Mouse (Mus musculus) layer of hippocampus, adult 18-20 months (tissue): ENCODE measurements around the gene Dynlt1c. TPM values are rescaled to one million over a fixed set of nuclear protein-coding genes. Genes with fewer than 3 reads are reported as not detected.
"Not testable (repeated sequence)": the region's sequence is repeated elsewhere in the genome, so short reads cannot be mapped to it uniquely, and the experiment has no call there.

ENCODE experiments used
- DNase-seq, 2 experiments: peaks; one replicate each; pipeline ENCODE4 v3.0.0; 2022; ENCODE audit warnings: low spot score in 2 of 2
- long read RNA-seq: library from polyadenylated mRNA; stranded (forward); transcript quantifications from one replicate; pipeline ENCODE4 v2.0.0, GENCODE M21; 2021
- total RNA-seq, 2 experiments: library from RNA; stranded (reverse); gene quantifications; 2 replicates each; pipeline ENCODE4 v1.2.3; 2021

The Dynlt1c gene
- 10 to 100 TPM; 12.0 to 13.9 TPM for total RNA-seq
- long read RNA-seq, transcript Dynlt1c-201 (5 exons, 2,589 nt) = major isoform, 10 of 18 reads
- long read RNA-seq, partial matches to known transcripts = 3 of 18 reads
- long read RNA-seq, other reads (novel, unspliced or antisense) = 5 of 18 reads

- DNase-seq = peak in 1 of 2 experiments; percentile 40
Observed at GRCm38 (mm10) chr17:6601204-6601911, at the start of gene Dynlt1c. TSS of gene Dynlt1c (plus strand) at chr17:6601671.

DNA sequence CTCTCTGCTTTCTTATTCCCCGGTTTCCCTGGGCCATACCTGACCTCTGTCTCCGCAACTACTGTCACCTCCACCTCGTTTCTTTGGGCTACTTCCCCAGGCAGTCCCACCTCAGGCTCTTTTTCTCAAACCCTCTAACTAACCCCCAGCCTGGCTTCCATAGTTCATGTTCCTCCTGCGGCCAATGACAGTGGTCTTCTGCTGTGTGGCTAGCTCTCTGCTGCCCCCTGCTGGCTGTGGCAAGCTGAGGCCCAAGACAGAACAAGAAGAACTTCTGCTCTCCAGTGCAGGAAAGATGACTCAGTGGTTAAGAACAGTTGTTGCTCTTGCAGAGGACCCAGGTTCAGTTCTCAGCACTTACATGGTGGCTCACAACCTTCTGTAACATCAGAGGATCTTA is 47.7 kb upstream of the Dynlt1c start:
- not testable (repeated sequence) for DNase-seq

GRCm38 (mm10) chr17:6554243-6554642 is 47.2 kb upstream of the Dynlt1c start:
- not testable (repeated sequence) for DNase-seq

DNA sequence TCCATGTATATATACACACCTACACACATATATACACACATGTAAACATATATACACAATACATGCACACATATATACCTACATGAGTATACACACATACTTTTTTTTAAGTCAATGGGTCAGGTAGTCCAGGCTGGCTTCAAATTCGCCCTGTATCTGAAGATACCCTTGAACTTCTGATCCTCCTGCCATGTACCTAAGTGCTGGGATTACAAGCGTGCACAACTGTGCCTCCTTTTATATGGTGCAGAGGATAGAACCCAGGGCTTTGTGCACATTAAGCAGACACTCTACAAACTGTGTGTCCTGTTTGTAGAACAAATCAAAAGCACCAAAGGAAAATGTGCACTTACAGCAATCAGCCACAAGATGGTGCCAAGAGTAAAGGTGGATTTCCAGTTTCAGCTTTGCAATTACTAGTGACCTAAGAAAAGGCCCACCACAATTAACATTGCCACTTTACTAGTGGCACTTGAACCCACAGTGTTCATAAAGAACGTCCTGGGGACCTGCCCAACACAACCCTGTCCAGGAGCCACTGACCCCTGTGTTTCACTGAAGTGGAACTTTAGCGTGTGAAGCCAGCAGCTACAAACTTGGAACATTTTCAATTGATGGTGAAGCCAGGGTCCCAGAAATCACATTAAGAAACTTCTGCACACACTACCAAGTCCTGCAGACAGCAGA is 41.9 kb upstream of the Dynlt1c start:
- not testable (repeated sequence) for DNase-seq

DNA sequence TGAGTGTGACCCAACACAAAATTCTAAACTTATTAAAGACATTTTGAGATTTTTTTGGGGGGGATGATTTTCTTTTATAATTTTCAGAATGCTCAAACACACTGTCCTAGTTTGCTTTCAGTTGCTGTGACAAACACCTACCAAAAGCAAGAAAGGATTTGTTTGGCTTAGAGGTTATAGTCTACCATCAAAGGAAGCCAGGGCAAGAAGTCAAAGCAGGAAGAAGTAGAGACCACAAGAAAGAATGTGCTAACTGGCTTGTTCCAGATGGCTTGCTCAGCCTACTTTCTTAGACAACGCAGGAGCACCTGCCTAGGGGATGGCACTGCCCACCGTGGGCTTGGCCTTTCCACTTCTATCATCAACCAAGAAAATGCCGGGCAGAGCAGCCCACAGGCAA is 36.6 kb upstream of the Dynlt1c start:
- DNase-seq = not testable (repeated sequence)

DNA sequence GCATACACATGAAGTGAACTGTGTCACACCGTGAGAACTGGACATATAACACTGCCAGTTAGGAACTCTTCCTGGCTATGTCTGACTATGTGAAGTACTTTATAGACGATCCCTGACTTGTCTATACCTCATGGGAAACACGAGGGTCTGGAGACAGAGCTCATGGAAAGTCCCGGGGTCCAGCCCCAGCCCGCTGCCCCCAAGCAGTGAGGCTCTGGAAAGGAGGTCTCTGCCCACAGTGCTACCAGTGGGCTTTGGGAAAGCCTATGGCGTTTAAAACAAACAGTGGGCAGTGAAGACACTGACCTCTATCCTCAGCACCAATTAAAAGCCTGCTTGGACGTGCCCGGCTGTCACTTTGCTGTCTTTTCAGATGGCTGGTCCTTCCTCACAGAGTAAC is 33.6 kb upstream of the Dynlt1c start:
- not testable (repeated sequence) for DNase-seq

DNA sequence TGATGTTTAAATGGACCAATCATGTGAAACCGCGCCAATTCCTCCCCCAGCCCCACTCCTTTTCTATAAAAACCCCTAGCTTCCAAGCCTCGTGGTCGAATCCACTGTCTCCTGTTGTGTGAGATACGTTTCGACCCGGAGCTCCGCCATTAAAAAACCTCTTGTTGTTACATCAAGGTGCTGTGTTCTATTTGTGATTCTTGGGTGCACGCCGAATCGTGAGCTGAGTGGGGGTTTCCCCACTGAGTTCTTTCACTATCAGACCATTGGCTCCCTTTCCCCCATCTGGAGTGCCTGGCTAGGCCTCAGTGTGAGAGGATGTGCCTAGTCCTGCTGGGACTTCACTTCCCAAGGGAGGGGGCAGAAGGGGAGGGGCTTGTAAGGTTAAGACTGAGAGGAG is 30.2 kb upstream of the Dynlt1c start:
- not testable (repeated sequence) for DNase-seq

- not testable (repeated sequence) for DNase-seq
Observed at GRCm38 (mm10) chr17:6572202-6572601, 29.3 kb upstream of the Dynlt1c start.

DNA sequence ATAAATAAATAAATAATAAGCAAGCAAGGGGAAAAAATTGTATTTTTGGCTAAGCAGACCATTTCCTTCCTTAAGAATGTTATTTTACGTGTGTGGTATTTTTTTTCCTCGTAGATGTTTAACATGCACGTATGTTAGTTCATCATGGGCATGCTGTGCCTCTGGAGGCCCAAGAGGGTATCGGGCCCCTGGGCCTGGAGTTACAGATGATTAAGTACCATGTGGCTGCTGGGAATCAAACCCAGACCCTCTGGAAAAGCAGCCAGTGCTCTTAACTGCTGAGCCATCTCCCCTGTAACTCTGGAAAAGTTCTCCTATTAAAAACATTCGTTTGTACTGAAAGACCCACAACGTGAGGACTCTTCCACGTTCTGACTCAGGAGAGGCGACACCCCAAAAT is 26.1 kb upstream of the Dynlt1c start:
- DNase-seq = not testable (repeated sequence)

- not testable (repeated sequence) for DNase-seq
Observed at GRCm38 (mm10) chr17:6588672-6589071, 12.8 kb upstream of the Dynlt1c start.

DNA sequence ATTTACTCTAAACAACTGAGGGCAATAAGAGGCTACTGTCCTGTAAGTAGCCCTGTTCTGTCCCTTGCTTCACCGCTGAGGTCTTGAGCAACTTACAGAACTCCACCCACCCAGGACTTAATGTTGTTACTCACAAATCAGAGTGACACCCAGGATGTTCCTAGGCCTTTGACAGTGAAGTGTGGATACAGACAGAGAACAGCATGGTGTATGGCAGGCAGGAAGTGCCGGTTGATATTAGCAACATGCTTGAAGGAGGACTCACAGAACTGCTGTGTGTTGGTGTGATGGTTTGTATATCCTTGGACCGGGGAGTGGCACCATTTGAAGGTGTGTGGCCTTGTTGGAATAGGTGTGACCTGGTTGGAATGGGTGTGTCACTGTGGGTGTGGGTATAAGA is 9.4 kb upstream of the Dynlt1c start:
- not testable (repeated sequence) for DNase-seq

DNA sequence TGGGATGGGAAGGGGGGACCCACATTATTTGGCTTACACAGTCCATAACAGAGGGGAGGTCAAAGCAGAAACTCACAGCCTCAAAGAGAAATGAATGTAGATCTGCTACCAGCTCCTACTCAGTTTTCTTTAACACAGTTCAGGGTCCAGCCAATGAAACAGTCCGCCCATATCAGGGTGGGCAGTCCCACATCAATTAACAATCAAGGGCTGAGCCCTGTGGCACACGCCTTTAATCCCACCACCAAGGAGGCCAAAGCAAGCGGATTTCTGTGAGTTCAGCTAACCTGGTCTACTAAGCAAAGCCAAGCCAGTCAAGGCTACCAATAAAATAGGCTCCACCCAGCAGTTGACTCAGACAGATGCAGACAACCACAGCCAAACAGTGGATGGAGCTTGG is 7.6 kb upstream of the Dynlt1c start:
- not testable (repeated sequence) for DNase-seq

GRCm38 (mm10) chr17:6595776-6596497 is 5.5 kb upstream of the Dynlt1c start:
- DNase-seq = not testable (repeated sequence)

- not testable (repeated sequence) for DNase-seq
Observed at GRCm38 (mm10) chr17:6598356-6598755, 3.1 kb upstream of the Dynlt1c start.

DNA sequence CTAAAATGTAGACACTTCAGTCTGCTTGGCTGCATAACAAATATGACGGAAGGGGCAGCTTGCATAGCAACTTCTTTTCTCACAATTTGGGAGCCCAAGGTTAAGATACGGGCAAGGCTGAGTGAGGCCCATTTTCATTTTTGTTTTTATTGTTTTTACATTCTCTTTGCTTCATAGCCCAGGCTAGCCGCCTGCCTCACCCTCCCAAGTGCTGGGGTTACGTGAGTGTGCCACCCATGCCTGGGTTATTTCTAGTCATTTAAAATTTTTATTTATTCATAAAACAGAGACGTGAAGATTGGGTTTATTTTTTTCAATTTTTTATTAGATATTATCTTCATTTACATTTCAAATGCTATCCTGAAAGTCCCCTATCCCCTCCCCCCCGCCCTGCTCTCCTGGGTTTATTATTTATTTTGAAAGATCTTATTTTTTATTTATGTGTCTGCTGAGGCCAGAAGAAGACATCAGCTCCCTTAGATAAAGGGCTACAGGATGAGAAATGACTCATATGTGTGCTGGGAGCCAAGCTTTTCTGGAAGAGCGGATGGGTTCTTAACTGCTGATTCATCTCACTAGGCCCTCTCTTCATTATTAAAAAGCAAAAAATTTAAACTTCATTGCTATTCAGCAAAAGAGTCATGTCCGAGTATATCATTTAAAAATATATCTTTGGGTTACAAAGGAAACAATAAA is 1.1 kb upstream of the Dynlt1c start:
- DNase-seq = peak in 1 of 2 experiments; percentile 43

DNA sequence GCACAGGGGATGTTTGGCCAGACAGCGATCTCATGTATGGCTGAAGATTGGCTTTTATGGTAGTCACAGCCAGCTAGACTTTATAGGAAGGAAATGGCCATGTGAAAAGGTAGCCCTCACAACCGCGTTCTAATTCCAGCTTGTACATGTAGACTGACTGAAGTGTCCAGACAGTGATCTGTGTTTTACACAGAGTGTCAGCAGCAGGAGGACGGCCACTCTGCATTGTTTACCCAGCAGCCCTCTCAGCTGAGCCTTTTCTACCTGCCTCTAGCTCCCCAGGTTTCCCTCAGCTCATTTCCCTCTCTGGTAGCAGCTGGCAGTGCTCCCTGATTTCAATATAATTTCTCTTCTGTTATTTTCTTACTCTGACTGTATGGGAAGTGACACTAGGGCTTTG is 734 bp downstream of the Dynlt1c start:
- not testable (repeated sequence) for DNase-seq

GRCm38 (mm10) chr17:6605347-6605746 is 3.9 kb downstream of the Dynlt1c start:
- DNase-seq = not testable (repeated sequence)

- not testable (repeated sequence) for DNase-seq
Observed at GRCm38 (mm10) chr17:6613524-6613923, 12.1 kb downstream of the Dynlt1c start.

- DNase-seq = not testable (repeated sequence)
Observed at GRCm38 (mm10) chr17:6614316-6614715, 12.8 kb downstream of the Dynlt1c start.

- not testable (repeated sequence) for DNase-seq
Observed at GRCm38 (mm10) chr17:6616731-6617130, 15.3 kb downstream of the Dynlt1c start.
